Mouse (Mus musculus) neutrophil, adult 83 days (primary cell): ENCODE results near the gene Mtfr2. TPM values are rescaled to one million over a fixed set of nuclear protein-coding genes. Genes with fewer than 3 reads are reported as not detected.

ENCODE experiments used
- total RNA-seq, 2 experiments: library from RNA; stranded (reverse); gene quantifications; one replicate each; pipeline ENCODE4 v1.2.4; 2023

Mtfr2 gene
- 10 to 100 TPM; 19.0 to 21.7 TPM for total RNA-seq

DNA sequence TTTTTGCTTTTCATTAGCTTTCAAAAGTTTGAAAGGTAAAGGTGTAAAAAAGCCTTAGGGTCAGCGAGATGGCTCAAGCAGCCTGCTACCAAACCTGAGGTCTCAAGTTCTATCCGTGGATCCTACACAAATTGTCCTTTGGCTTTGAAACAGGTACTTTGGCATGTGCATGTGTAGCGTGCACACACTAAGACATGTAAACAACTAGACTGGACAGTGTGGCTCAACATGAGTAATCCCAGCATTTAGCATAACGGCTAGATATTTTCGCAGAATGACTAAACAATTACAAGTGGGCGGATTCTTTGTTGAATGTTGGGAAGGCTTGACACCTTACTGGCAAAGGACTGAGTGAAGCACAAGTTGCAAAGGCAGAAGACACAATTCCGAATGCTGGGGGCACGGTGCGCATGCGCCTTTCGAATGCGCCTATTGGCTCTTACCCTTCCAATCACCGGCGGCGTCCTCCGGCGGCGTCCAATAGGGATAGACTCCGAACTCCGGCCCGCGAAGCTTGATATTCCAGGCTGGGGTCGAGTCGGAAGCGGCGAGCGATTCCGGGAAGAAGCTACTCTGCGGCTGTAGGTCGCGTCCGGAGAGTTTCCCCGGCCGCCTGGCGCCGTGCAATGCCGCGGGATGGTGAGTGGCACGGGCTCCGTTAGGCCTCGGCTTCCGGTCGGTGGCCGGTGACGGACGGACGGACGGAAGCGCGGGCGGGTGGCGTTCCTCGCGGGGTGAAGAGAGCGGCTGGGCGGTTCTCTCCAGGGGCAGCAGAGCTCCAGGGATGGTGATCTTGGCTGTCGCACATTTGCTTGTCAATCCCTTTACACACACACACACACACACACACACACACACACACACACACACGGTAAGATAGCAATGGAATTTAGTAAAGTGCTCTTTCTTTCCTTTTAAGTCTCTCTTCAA lies at the start of gene Mtfr2:
Gene Mtfr2, plus strand, starts transcription at position 486 of the 930 bp plus-strand sequence.

DNA sequence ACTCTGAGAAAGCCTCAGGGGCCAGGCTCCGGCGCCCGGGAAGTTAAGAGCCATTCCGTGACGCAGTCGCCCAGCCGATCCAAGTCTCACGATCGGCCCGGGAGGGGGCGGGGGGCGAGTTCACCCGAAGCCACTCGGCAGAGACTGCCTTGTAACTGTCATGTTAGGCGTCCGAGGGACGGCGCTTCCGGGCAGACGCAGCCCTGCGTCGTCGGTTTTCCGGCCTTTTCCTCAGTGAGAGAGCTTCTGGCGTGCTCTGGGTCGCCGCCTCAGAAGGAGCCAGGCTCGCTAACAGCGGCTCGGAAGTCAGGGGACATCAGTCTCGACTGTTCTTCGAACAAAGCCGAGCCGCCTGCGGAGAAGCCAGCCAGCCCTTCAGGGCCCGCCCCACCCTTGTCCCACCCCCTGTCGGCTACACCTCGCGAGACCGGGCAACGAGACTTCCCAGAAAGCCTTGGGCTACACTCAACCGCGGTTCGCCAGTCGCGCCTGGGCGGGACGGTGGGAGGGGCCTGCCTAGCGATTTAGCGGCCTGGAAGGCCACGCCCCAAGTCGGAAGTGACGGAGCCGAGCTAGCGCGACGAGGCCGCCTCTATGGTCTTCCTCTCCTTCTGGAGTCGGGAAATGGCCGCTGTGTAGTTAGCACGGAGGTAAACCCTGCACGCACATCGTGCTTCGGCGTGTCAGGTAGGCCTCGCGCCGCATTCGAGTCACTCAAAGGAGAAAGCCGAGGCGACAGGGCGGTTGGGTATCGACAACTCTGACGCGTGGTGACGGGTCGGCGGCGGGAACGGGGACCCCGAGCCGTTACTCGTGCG lies 35.4 kb upstream of the Mtfr2 start, which contains the start of gene Bclaf1:
Gene Bclaf1, plus strand, starts transcription at position 552 of the 818 bp plus-strand sequence.

Other genes starting within 250 kb of the Mtfr2 start
- gene Map7, start 199.3 kb upstream of the Mtfr2 start, total RNA-seq = 1 to 10 TPM; 2.7 to 2.8 TPM
- 10 to 100 TPM; 92.5 to 93.7 TPM for gene Bclaf1, start 35.3 kb upstream of the Mtfr2 start, total RNA-seq